Mouse (Mus musculus): ENCODE results near the gene Gm3417. TPM values are rescaled to one million over a fixed set of nuclear protein-coding genes. Genes with fewer than 3 reads are reported as not detected.
A peak's percentile ranks its signal among the peaks of the same experiment; 100 is the strongest.
"Not testable (repeated sequence)": the region's sequence is repeated elsewhere in the genome, so short reads cannot be mapped to it uniquely, and the experiment has no call there.

Gm3417 gene
- polyA plus RNA-seq (2014; fragmentation: Nextera tagmentation; extraction: Ambion mirVana): 0.56 TPM in 1 of 2 replicates, not detected in the other

DNA sequence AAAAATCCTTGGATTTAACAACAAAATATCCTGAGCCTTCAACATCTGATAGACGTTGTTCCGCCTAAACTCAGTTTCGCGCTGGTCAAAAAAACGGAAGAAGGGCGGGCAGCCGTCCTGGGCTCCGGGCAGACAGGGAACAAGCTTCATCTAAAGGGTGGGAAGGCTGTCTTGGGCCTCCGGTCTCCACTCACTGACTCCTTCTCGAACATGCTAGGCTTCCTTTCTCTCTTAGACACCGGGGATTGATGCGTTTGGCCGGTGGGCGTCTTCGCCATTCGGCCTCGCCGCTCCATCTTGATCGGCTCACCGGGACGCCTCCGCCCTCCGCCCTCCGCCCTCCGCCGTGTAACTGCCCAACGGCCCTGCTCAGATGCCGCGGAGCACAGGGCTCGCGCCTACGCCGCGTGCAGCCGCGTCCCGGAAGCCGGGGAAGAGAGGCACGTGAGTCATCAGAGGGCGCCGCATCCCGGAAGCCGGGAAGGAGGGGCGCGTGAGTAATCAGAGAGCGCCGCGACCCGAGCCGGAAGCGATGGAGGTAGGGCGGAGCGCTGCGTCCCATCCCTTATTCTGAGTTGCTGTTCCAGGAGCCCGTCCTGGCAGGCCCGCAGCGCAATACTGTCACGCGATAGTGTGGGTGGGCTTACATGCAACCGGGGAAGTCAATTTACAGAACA is at the start of gene Gm3417, which contains the start of gene 9030025P20Rik:
Gene Gm3417 (minus strand): TSS at position 429 of the 677 bp plus-strand sequence.
Gene 9030025P20Rik (plus strand): TSS at position 107 of the 677 bp plus-strand sequence.
- H3K4me1 ChIP-seq (ENCODE audit: control insufficient read depth, insufficient read depth, low read length); H3K9me3 ChIP-seq (ENCODE audit: control insufficient read depth, low read depth, low read length); H3K9ac ChIP-seq (replicated peaks; ENCODE audit: low read depth, low read length); H3K27ac ChIP-seq (ENCODE audit: low read length); H3K4me2 ChIP-seq (replicated peaks; ENCODE audit: low read depth, low read length); H3K4me3 ChIP-seq (ENCODE audit: low read depth, low read length); H3K36me3 ChIP-seq (ENCODE audit: control insufficient read depth, insufficient read depth, low read length); H3K27me3 ChIP-seq (ENCODE audit: control insufficient read depth, insufficient read depth, low read length): not testable (repeated sequence)
- no CpG with 5 or more reads among the region's 60 CpGs for WGBS
- ATAC-seq (ENCODE audit: insufficient number of reproducible peaks, insufficient read depth, low FRiP score, low read depth): peak; percentile 98

DNA sequence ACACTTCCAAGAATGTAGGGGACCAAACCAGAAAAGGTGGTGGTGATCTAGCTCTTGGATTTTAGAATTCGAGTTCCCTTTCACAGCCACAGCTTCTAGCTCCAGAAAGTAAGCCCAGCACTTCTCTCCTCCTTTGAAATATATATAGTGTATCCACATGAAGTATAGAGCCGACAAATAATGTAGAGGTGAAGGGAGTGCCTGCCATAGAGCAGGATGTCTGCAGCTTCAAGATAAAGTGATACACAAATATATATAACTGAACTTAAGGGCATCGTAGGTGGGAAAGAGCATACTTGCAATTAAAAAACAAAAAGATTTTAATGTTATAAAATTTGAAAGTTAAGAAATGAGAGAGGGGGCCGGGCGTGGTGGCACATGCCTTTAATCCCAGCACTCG is 46.9 kb upstream of the Gm3417 start:
- not testable (repeated sequence) for ATAC-seq (ENCODE audit: insufficient number of reproducible peaks, insufficient read depth, low FRiP score, low read depth); H3K36me3 ChIP-seq (ENCODE audit: control insufficient read depth, insufficient read depth, low read length); H3K9me3 ChIP-seq (ENCODE audit: control insufficient read depth, low read depth, low read length); H3K4me1 ChIP-seq (ENCODE audit: control insufficient read depth, insufficient read depth, low read length); H3K4me3 ChIP-seq (ENCODE audit: low read depth, low read length); H3K9ac ChIP-seq (replicated peaks; ENCODE audit: low read depth, low read length); H3K27ac ChIP-seq (ENCODE audit: low read length); H3K4me2 ChIP-seq (replicated peaks; ENCODE audit: low read depth, low read length); H3K27me3 ChIP-seq (ENCODE audit: control insufficient read depth, insufficient read depth, low read length)
- WGBS: no CpG with 5 or more reads among the region's 6 CpGs

DNA sequence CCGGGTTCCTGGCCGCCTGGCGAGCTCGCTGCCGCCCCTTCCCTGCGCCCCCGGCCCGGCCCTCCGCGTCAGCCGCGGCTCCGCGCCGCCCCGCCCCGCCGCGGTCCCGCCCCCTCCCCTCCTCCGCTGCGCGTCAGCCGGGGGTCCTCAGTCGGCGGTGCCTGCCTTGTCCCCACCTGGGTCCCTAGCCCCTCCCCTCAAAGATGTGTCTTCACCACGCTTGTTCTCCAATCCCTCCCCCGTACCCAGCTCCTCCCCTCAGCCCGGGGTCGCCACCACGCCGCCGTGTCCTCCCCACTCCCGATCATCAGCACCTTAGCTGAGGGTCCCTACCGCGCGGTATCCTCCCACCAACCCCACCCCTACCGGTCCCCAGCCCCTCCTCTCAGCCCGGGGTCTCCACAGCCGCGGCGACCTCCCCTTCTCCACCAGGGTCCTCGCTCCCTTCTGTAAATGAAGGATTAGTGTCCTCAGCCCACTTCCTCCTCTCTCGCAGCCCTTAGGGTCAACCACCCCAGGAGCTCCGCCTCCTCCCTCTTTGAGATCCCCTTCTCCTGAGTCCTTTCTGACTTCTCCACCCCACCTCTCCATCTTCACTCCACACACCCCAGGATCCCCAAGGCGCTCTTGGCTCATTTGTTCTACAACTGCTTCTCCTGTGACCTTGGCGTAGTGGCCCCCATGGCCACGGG is 46.1 kb upstream of the Gm3417 start:
- H3K4me3 ChIP-seq (ENCODE audit: low read depth, low read length); H3K27me3 ChIP-seq (ENCODE audit: control insufficient read depth, insufficient read depth, low read length); H3K27ac ChIP-seq (ENCODE audit: low read length); H3K4me1 ChIP-seq (ENCODE audit: control insufficient read depth, insufficient read depth, low read length); H3K36me3 ChIP-seq (ENCODE audit: control insufficient read depth, insufficient read depth, low read length); H3K9me3 ChIP-seq (ENCODE audit: control insufficient read depth, low read depth, low read length); H3K9ac ChIP-seq (replicated peaks; ENCODE audit: low read depth, low read length); H3K4me2 ChIP-seq (replicated peaks; ENCODE audit: low read depth, low read length): not testable (repeated sequence)
- WGBS: no CpG with 5 or more reads among the region's 48 CpGs
- ATAC-seq (ENCODE audit: insufficient number of reproducible peaks, insufficient read depth, low FRiP score, low read depth): peak; percentile 86

DNA sequence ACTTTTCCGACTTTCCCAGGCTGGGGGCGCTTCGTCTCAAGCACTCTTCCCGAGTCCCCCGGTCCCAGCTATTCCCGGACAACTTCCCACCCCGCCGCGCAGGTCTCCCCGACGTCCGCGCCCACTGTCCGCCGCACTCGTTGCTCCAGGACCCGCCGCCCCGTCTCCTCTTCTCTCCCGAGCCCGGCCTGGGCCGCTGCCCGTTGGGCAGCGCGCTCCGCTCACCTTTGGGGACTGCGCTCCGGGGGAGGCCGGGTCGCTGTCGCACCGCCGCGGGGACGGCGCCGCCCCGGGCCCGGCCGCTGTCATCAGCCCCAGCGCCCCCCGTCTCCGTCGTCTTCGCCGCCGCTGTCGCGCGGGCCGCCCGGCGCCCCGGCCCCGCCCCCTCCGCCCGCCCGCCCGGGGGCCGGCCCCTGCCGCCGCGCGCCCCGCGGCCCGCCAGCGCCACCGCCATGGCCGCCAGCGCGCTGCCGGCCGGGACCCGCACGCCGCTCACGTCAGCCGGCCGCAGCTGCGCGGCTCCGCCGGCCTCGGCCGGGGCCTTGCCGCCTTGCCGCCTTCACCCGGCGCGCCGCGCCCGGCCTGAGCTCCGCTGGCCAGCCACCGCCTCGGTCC is 45.4 kb upstream of the Gm3417 start:
- WGBS: no CpG with 5 or more reads among the region's 97 CpGs
- not testable (repeated sequence) for H3K36me3 ChIP-seq (ENCODE audit: control insufficient read depth, insufficient read depth, low read length); H3K4me2 ChIP-seq (replicated peaks; ENCODE audit: low read depth, low read length); H3K27ac ChIP-seq (ENCODE audit: low read length); H3K9ac ChIP-seq (replicated peaks; ENCODE audit: low read depth, low read length); H3K9me3 ChIP-seq (ENCODE audit: control insufficient read depth, low read depth, low read length); H3K27me3 ChIP-seq (ENCODE audit: control insufficient read depth, insufficient read depth, low read length); H3K4me1 ChIP-seq (ENCODE audit: control insufficient read depth, insufficient read depth, low read length); H3K4me3 ChIP-seq (ENCODE audit: low read depth, low read length)
- peak; percentile 67 for ATAC-seq (ENCODE audit: insufficient number of reproducible peaks, insufficient read depth, low FRiP score, low read depth)

DNA sequence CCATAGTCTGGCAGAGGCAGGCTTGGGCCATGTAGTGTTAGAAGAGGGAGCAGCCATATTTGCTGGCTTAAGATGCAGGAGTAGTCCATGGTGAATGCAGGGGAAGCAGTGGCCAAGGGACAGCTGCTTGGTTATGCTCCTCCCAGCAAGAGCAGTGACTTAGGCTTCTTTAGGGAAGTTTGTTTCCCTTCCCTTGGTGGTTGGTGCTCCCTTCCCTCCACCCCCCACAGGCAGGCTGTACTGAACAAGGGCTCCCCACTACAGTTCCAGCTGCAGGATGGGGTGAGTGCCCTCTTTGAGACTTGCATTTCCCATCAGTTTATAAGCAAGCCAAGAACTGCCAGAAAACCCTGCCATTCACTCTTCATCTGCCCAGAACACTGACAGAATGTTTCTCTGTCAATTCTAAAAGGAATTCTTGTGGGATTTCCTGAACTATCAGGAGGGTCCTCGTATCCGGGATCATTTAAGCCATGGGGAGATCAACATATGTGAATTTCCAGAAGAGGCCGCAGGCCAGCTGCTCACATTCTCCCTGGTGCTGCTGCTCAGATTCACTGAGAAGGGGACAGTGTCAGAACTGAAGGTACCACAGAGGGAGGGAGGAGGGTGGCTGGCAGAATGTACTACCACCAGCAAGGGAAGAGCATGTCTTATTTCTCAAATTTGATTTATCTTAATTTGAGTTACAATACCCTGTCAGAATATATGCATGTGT is 43.1 kb upstream of the Gm3417 start:
- H3K4me2 ChIP-seq (replicated peaks; ENCODE audit: low read depth, low read length); H3K36me3 ChIP-seq (ENCODE audit: control insufficient read depth, insufficient read depth, low read length); H3K9me3 ChIP-seq (ENCODE audit: control insufficient read depth, low read depth, low read length); H3K27me3 ChIP-seq (ENCODE audit: control insufficient read depth, insufficient read depth, low read length); H3K27ac ChIP-seq (ENCODE audit: low read length); ATAC-seq (ENCODE audit: insufficient number of reproducible peaks, insufficient read depth, low FRiP score, low read depth); H3K4me1 ChIP-seq (ENCODE audit: control insufficient read depth, insufficient read depth, low read length); H3K4me3 ChIP-seq (ENCODE audit: low read depth, low read length); H3K9ac ChIP-seq (replicated peaks; ENCODE audit: low read depth, low read length): not testable (repeated sequence)
- WGBS: 83% methylated on average over 3 of the region's 3 CpGs

DNA sequence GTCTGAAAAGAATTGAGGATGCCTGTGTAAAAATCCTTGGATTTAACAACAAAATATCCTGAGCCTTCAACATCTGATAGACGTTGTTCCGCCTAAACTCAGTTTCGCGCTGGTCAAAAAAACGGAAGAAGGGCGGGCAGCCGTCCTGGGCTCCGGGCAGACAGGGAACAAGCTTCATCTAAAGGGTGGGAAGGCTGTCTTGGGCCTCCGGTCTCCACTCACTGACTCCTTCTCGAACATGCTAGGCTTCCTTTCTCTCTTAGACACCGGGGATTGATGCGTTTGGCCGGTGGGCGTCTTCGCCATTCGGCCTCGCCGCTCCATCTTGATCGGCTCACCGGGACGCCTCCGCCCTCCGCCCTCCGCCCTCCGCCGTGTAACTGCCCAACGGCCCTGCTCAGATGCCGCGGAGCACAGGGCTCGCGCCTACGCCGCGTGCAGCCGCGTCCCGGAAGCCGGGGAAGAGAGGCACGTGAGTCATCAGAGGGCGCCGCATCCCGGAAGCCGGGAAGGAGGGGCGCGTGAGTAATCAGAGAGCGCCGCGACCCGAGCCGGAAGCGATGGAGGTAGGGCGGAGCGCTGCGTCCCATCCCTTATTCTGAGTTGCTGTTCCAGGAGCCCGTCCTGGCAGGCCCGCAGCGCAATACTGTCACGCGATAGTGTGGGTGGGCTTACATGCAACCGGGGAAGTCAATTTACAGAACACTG is 31.3 kb upstream of the Gm3417 start, which contains the start of gene Gm3435:
Gene Gm3435 (plus strand): TSS at position 471 of the 708 bp plus-strand sequence.
- H3K27me3 ChIP-seq (ENCODE audit: control insufficient read depth, insufficient read depth, low read length); H3K9me3 ChIP-seq (ENCODE audit: control insufficient read depth, low read depth, low read length); H3K36me3 ChIP-seq (ENCODE audit: control insufficient read depth, insufficient read depth, low read length); H3K4me2 ChIP-seq (replicated peaks; ENCODE audit: low read depth, low read length); H3K4me3 ChIP-seq (ENCODE audit: low read depth, low read length); H3K27ac ChIP-seq (ENCODE audit: low read length); H3K9ac ChIP-seq (replicated peaks; ENCODE audit: low read depth, low read length); H3K4me1 ChIP-seq (ENCODE audit: control insufficient read depth, insufficient read depth, low read length): not testable (repeated sequence)
- ATAC-seq (ENCODE audit: insufficient number of reproducible peaks, insufficient read depth, low FRiP score, low read depth): peak; percentile 97
- no CpG with 5 or more reads among the region's 60 CpGs for WGBS

DNA sequence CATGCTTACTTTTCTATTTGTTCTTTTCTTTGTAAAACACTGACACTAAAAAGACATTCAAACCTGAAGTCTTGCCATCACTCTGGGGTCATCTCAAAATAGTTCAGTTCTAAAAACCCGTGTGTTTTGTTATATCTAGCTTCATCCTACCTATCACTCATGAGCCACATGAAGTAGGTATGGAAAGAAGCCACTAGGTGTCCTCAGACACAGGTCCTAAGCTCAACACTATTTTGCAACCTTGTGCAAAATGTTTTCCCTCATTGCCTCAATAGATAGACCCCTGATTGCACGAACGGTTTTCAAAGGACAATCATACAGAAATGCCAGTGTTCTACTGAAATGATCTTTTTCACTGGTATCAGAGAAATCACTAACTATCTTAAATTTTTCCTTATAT is 30.5 kb upstream of the Gm3417 start:
- H3K27ac ChIP-seq (ENCODE audit: low read length); H3K9me3 ChIP-seq (ENCODE audit: control insufficient read depth, low read depth, low read length); H3K9ac ChIP-seq (replicated peaks; ENCODE audit: low read depth, low read length); ATAC-seq (ENCODE audit: insufficient number of reproducible peaks, insufficient read depth, low FRiP score, low read depth); H3K27me3 ChIP-seq (ENCODE audit: control insufficient read depth, insufficient read depth, low read length); H3K36me3 ChIP-seq (ENCODE audit: control insufficient read depth, insufficient read depth, low read length); H3K4me3 ChIP-seq (ENCODE audit: low read depth, low read length); H3K4me2 ChIP-seq (replicated peaks; ENCODE audit: low read depth, low read length); H3K4me1 ChIP-seq (ENCODE audit: control insufficient read depth, insufficient read depth, low read length): not testable (repeated sequence)
- no CpG with 5 or more reads among the region's 3 CpGs for WGBS

DNA sequence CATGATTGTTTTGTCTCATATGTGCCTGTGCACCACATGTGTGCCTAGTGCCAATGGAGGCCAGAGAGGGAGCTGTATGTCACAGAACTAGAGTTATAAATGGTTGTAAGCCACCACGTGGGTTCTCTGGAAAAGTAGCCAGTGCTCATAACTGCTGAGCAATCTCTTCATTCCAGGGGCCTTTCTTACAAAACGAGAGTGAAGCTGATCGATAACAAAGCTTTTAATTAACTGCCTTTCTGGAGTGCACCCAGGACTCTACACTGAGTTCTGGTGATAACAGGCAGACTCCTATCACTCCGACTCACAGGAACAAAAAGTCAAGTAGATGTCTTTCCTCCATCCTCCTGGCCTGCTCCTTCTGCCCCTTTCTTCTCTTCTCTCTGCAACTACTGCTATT is 21.5 kb upstream of the Gm3417 start:
- not testable (repeated sequence) for H3K4me2 ChIP-seq (replicated peaks; ENCODE audit: low read depth, low read length); H3K4me3 ChIP-seq (ENCODE audit: low read depth, low read length); H3K4me1 ChIP-seq (ENCODE audit: control insufficient read depth, insufficient read depth, low read length); H3K27ac ChIP-seq (ENCODE audit: low read length); H3K9ac ChIP-seq (replicated peaks; ENCODE audit: low read depth, low read length); H3K36me3 ChIP-seq (ENCODE audit: control insufficient read depth, insufficient read depth, low read length); ATAC-seq (ENCODE audit: insufficient number of reproducible peaks, insufficient read depth, low FRiP score, low read depth); H3K27me3 ChIP-seq (ENCODE audit: control insufficient read depth, insufficient read depth, low read length); H3K9me3 ChIP-seq (ENCODE audit: control insufficient read depth, low read depth, low read length)
- no CpG with 5 or more reads among the region's 4 CpGs for WGBS
